Mouse (Mus musculus): ENCODE measurements at regions not wholly inside any gene's neighbourhood (a gene's known extent, or its start where the extent isn't known, plus 50 kb on each side); places are given as distances from the start of the nearest gene placed in this dataset.

DNA sequence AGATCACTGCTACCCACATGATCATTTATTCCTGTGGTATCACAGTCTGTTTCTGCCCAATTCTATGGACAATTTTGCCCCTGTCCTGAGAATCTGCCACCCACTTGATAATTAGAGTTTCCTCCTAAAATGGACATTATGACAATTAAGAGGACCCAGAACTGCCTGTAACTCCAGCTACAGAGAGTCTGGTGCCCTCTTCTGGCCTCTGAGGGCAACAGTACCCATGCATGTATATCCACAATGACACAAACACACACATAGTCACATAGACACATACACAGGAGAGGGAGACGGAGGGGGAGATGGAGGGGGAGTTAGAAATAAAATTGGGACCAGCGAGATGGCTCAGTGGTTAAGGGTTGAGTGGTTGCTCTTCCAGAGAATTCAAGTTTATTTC is 170.9 kb upstream of the Ercc4 start:
- no peaks in the 10 kb centered on the region for H3K9me3 ChIP-seq (ENCODE audit: control insufficient read depth, low read length)
- no peaks in the 10 kb centered on the region for H3K36me3 ChIP-seq (ENCODE audit: control insufficient read depth, insufficient read depth)
- 90% methylated on average over 2 of the region's 2 CpGs for WGBS
- no peak overlapping the region for H3K9ac ChIP-seq (replicated peaks; ENCODE audit: low read depth, low read length)
- no peak overlapping the region for H3K27ac ChIP-seq (ENCODE audit: low read length)
- no peaks in the 10 kb centered on the region for H3K4me1 ChIP-seq (replicated peaks; ENCODE audit: control insufficient read depth, insufficient read depth, low read length)
- H3K27me3 ChIP-seq (replicated peaks; ENCODE audit: control insufficient read depth, insufficient read depth, low read length) = no peaks in the 10 kb centered on the region
- no peak overlapping the region for H3K4me3 ChIP-seq (replicated peaks; ENCODE audit: low read length)
- no peak overlapping the region for H3K4me2 ChIP-seq (ENCODE audit: low read length)
- ATAC-seq = no peak

- no peak overlapping the region for H3K4me2 ChIP-seq (ENCODE audit: low read length)
- H3K4me1 ChIP-seq (replicated peaks; ENCODE audit: control insufficient read depth, insufficient read depth, low read length) = no peaks in the 10 kb centered on the region
- ATAC-seq = no peak
- no peak overlapping the region for H3K27ac ChIP-seq (ENCODE audit: low read length)
- H3K4me3 ChIP-seq (replicated peaks; ENCODE audit: low read length) = no peak overlapping the region
- H3K9ac ChIP-seq (replicated peaks; ENCODE audit: low read depth, low read length) = no peak overlapping the region
- no peaks in the 10 kb centered on the region for H3K36me3 ChIP-seq (ENCODE audit: control insufficient read depth, insufficient read depth)
- no peaks in the 10 kb centered on the region for H3K9me3 ChIP-seq (ENCODE audit: control insufficient read depth, low read length)
- H3K27me3 ChIP-seq (replicated peaks; ENCODE audit: control insufficient read depth, insufficient read depth, low read length) = no peaks in the 10 kb centered on the region
- WGBS = 98% methylated on average over 5 of the region's 5 CpGs
Observed at GRCm38 (mm10) chr16:12951176-12951575, 158.3 kb upstream of the Ercc4 start.

- no peaks in the 10 kb centered on the region for H3K36me3 ChIP-seq (ENCODE audit: control insufficient read depth, insufficient read depth)
- H3K4me3 ChIP-seq (replicated peaks; ENCODE audit: low read length) = no peak overlapping the region
- no peak overlapping the region for H3K27ac ChIP-seq (ENCODE audit: low read length)
- no peaks in the 10 kb centered on the region for H3K27me3 ChIP-seq (replicated peaks; ENCODE audit: control insufficient read depth, insufficient read depth, low read length)
- H3K4me1 ChIP-seq (replicated peaks; ENCODE audit: control insufficient read depth, insufficient read depth, low read length) = no peaks in the 10 kb centered on the region
- H3K9me3 ChIP-seq (ENCODE audit: control insufficient read depth, low read length) = no peaks in the 10 kb centered on the region
- ATAC-seq = no peak
- H3K9ac ChIP-seq (replicated peaks; ENCODE audit: low read depth, low read length) = no peak overlapping the region
- no peak overlapping the region for H3K4me2 ChIP-seq (ENCODE audit: low read length)
- 71% methylated on average over 8 of the region's 8 CpGs for WGBS
Observed at GRCm38 (mm10) chr16:12954028-12954427, 155.5 kb upstream of the Ercc4 start.

DNA sequence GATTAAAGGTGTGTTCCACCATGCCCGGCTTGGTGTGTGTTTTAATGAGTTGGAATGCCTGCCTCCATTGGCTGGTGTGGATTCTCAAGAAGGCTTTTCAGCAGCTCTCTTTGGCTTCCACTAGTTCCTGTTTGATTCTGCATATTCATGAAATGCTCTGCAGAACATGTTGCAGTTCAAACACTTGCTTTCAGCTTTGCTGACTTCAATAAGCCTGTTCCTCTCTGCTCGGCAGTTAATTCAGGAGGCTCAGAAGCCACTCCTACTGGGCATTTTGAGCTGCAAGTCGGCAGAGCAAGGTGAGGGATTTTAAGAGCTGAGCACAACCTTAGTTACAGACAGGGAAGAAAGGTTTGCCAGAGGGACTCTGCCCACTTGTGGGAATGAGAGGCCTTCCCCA is 153.1 kb upstream of the Ercc4 start:
- Histone ChIP-seq H3K4me3 (replicated peaks; ENCODE audit: low read length) (no peak overlapping the region), H3K27me3 (replicated peaks; ENCODE audit: control insufficient read depth, insufficient read depth, low read length) (no peaks in the 10 kb centered on the region), H3K4me2 (ENCODE audit: low read length) (no peak overlapping the region), H3K9ac (replicated peaks; ENCODE audit: low read depth, low read length) (no peak overlapping the region), H3K4me1 (replicated peaks; ENCODE audit: control insufficient read depth, insufficient read depth, low read length) (no peaks in the 10 kb centered on the region), H3K9me3 (ENCODE audit: control insufficient read depth, low read length) (no peaks in the 10 kb centered on the region), H3K27ac (ENCODE audit: low read length) (no peak overlapping the region), H3K36me3 (ENCODE audit: control insufficient read depth, insufficient read depth) (no peaks in the 10 kb centered on the region)
- ATAC-seq = no peak
- WGBS = 36% methylated on average over 3 of the region's 3 CpGs

- Histone ChIP-seq H3K4me3 (replicated peaks; ENCODE audit: low read length) (no peak overlapping the region), H3K27me3 (replicated peaks; ENCODE audit: control insufficient read depth, insufficient read depth, low read length) (no peaks in the 10 kb centered on the region), H3K9me3 (ENCODE audit: control insufficient read depth, low read length) (no peaks in the 10 kb centered on the region), H3K9ac (replicated peaks; ENCODE audit: low read depth, low read length) (no peak overlapping the region), H3K27ac (ENCODE audit: low read length) (no peak overlapping the region), H3K36me3 (ENCODE audit: control insufficient read depth, insufficient read depth) (no peaks in the 10 kb centered on the region), H3K4me1 (replicated peaks; ENCODE audit: control insufficient read depth, insufficient read depth, low read length) (no peaks in the 10 kb centered on the region), H3K4me2 (ENCODE audit: low read length) (no peak overlapping the region)
- no peak for ATAC-seq
- WGBS = 17% methylated on average over 5 of the region's 5 CpGs
Observed at GRCm38 (mm10) chr16:12960885-12961284, 148.6 kb upstream of the Ercc4 start.

- Histone ChIP-seq H3K4me2 (ENCODE audit: low read length) (no peak overlapping the region), H3K27me3 (replicated peaks; ENCODE audit: control insufficient read depth, insufficient read depth, low read length) (no peaks in the 10 kb centered on the region), H3K36me3 (ENCODE audit: control insufficient read depth, insufficient read depth) (no peaks in the 10 kb centered on the region), H3K27ac (ENCODE audit: low read length) (no peak overlapping the region), H3K4me3 (replicated peaks; ENCODE audit: low read length) (no peak overlapping the region), H3K9me3 (ENCODE audit: control insufficient read depth, low read length) (no peaks in the 10 kb centered on the region), H3K9ac (replicated peaks; ENCODE audit: low read depth, low read length) (no peak overlapping the region), H3K4me1 (replicated peaks; ENCODE audit: control insufficient read depth, insufficient read depth, low read length) (no peaks in the 10 kb centered on the region)
- 88% methylated on average over 1 of the region's 1 CpGs for WGBS
- no peak for ATAC-seq
Observed at GRCm38 (mm10) chr16:12982681-12983080, 126.8 kb upstream of the Ercc4 start.

DNA sequence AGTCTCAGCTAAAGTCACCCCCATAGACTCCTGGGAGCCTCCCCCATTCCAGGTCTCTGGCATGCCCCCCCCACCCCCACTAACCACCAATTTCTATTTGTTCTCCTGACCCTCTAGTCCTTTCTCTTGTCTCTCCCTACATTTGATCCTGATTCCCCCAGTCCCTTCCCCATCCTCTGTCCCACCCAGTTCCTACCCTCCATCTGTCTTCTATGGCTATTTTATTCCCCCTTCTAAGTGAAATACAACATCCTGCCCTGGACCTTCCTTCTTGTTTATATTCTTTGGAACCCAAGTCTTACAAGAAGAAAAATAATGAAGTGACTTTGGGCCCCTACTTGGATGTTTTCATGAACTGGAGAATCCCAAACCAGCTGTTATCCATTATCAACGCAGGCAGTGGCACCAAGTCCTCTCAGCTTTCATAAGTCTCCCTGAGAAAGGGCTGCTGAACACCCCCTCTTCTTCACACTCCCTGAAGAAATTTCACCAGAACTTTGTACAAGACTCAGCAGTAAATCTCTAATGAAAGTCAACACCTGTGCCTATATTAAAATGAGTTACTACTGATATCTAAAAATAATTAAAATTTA is 108.1 kb upstream of the Ercc4 start:
- WGBS = 78% methylated on average over 1 of the region's 1 CpGs
- Histone ChIP-seq H3K4me1 (replicated peaks; ENCODE audit: control insufficient read depth, insufficient read depth, low read length) (no peaks in the 10 kb centered on the region), H3K9ac (replicated peaks; ENCODE audit: low read depth, low read length) (no peak overlapping the region), H3K4me3 (replicated peaks; ENCODE audit: low read length) (no peak overlapping the region), H3K4me2 (ENCODE audit: low read length) (no peak overlapping the region), H3K27me3 (replicated peaks; ENCODE audit: control insufficient read depth, insufficient read depth, low read length) (no peaks in the 10 kb centered on the region), H3K27ac (ENCODE audit: low read length) (no peak overlapping the region), H3K36me3 (ENCODE audit: control insufficient read depth, insufficient read depth) (no peaks in the 10 kb centered on the region), H3K9me3 (ENCODE audit: control insufficient read depth, low read length) (no peaks in the 10 kb centered on the region)
- ATAC-seq = no peak

DNA sequence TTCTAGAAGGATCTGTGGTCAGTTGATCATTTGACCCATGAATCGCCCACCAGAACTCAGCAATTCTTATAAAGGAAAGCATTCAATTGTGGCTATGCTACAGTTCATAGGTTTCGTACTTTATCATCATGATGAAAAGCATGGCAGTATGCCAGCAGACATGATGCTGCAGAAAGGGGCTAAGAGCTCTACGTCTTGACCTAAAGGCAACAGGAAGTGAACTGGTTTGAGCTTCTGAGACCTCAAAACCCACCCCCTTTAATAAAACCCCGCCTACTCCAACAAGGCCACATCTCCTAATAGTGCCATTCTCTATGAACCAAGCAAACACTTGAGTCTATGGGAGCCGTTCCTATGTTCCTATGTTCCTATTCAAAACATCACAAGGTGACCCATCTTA is 96.6 kb upstream of the Ercc4 start:
- no peak overlapping the region for H3K4me3 ChIP-seq (replicated peaks; ENCODE audit: low read length)
- no peaks in the 10 kb centered on the region for H3K27me3 ChIP-seq (replicated peaks; ENCODE audit: control insufficient read depth, insufficient read depth, low read length)
- no peak overlapping the region for H3K9ac ChIP-seq (replicated peaks; ENCODE audit: low read depth, low read length)
- H3K9me3 ChIP-seq (ENCODE audit: control insufficient read depth, low read length) = no peaks in the 10 kb centered on the region
- no peaks in the 10 kb centered on the region for H3K36me3 ChIP-seq (ENCODE audit: control insufficient read depth, insufficient read depth)
- ATAC-seq = no peak
- WGBS = 94% methylated on average over 5 of the region's 5 CpGs
- H3K4me2 ChIP-seq (ENCODE audit: low read length) = no peak overlapping the region
- H3K4me1 ChIP-seq (replicated peaks; ENCODE audit: control insufficient read depth, insufficient read depth, low read length) = no peaks in the 10 kb centered on the region; the same call in 1 of the 2 replicates
- H3K27ac ChIP-seq (ENCODE audit: low read length) = no peak overlapping the region

DNA sequence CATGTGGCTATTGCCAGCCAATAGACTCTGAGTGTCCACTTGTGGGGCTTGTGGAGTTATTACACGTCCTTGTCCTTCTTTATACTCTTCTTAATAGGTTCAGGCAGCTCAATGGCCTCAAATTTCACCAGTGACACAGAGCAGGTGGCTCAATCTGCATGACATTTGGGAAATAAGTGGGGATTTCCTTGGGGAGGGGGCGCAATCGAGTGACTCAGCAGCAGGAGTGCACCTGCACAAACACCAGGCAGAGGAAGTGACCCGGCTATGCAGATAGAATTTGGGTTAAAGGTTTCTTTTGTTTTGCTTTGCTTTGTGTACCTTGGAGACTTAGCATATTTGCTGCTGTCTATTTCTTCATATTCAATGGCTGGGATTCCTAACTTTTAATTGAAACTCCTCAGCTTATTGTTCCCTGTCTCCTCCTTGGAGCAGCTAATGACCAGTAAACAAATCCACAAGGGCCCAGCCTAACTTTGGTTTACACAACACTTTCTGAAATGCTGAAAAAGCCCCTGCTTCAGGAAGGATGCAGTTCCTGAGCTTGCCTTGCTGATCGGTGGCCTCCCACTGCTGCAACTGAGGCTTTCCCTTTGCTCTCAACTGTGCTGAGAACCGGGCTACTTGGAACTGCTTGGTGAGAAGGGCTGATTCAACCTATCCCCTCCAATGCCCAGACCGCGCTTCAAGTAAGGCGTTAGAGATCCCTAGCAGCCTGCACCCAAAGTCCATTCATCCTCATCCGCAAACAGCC is 95.4 kb upstream of the Ercc4 start:
- Histone ChIP-seq H3K36me3 (ENCODE audit: control insufficient read depth, insufficient read depth) (no peaks in the 10 kb centered on the region), H3K4me2 (ENCODE audit: low read length) (no peak overlapping the region), H3K27ac (ENCODE audit: low read length) (no peak overlapping the region), H3K9me3 (ENCODE audit: control insufficient read depth, low read length) (no peaks in the 10 kb centered on the region), H3K27me3 (replicated peaks; ENCODE audit: control insufficient read depth, insufficient read depth, low read length) (no peaks in the 10 kb centered on the region), H3K4me1 (replicated peaks; ENCODE audit: control insufficient read depth, insufficient read depth, low read length) (no peaks in the 10 kb centered on the region; the same call in 1 of the 2 replicates), H3K9ac (replicated peaks; ENCODE audit: low read depth, low read length) (no peak overlapping the region), H3K4me3 (replicated peaks; ENCODE audit: low read length) (no peak overlapping the region)
- ATAC-seq = no peak
- WGBS = 42% methylated on average over 10 of the region's 10 CpGs
